Mouse (Mus musculus) liver, postnatal 0 days (tissue): Measurements from ENCODE around the gene A2ml1.

Source experiments
- CTCF ChIP-seq: sonication (generic); IDR thresholded peaks from 2 replicates; pipeline ENCODE4 v1.5.1; 2016; ENCODE audit warnings: antibody characterized with exemption, low read depth
- EP300 ChIP-seq: IDR thresholded peaks from 2 replicates; pipeline ENCODE4 v1.6.1; 2016; ENCODE audit warnings: antibody characterized with exemption, low read depth, mild to moderate bottlenecking

DNA sequence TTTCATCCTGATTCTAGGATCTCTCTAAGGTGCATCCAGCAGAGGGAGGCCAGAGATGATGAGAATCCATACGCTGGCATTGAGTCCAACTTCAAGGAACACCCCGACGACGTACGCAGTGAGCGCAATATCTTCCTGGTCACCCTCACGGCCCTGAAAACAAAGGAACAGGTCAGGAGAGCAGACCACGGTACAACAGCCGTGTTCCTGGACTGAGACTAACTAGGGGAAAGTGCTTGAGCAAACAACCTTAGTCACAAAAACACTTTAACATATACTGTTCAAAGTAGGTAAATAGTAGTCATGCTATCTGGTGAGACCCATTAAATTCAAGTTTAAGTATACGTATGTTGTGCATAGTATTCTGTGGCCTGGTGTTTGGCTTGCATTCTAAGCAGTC, 32.9 kb downstream of the A2ml1 start:
- no peak for TF ChIP-seq CTCF
- TF ChIP-seq EP300: no peak
